Mouse (Mus musculus) neural tube, embryonic 11.5 days (tissue): ENCODE measurements at regions not wholly inside any gene's neighbourhood (a gene's known extent, or its start where the extent isn't known, plus 50 kb on each side); places are given as distances from the start of the nearest gene placed in this dataset.

Source experiments
- ATAC-seq: fragments of 200-750 bp; cut with Nextera tagmentation; 2 replicates; pipeline ENCODE4 v1.8.0; 2017; ENCODE audit warnings: moderate number of reproducible peaks, mild to moderate bottlenecking, moderate TSS enrichment, moderate library complexity; ENCODE audit not compliant: insufficient read depth, low FRiP score, low TSS enrichment
- DNase-seq: peaks from one replicate; pipeline ENCODE4 v3.0.0-alpha.2; 2015; ENCODE audit warnings: low spot score
- H3K27ac ChIP-seq: fragments of 300-500 bp; sonication (generic); 2 replicates; pipeline ENCODE4 v1.5.1; 2014; ENCODE audit warnings: low read depth, mild to moderate bottlenecking, low read length
- H3K27me3 ChIP-seq: fragments of 300-500 bp; sonication (generic); 2 replicates; pipeline ENCODE4 v1.6.1; 2014; ENCODE audit warnings: mild to moderate bottlenecking, low read length, mixed read lengths; ENCODE audit not compliant: control insufficient read depth, insufficient read depth
- H3K36me3 ChIP-seq: fragments of 300-500 bp; sonication (generic); 2 replicates; pipeline ENCODE4 v1.6.1; 2014; ENCODE audit warnings: mild to moderate bottlenecking, low read length, moderate library complexity, mixed read lengths; ENCODE audit not compliant: control insufficient read depth, insufficient read depth
- H3K4me1 ChIP-seq: fragments of 300-500 bp; sonication (generic); 2 replicates; pipeline ENCODE4 v1.6.1; 2014; ENCODE audit warnings: low read length, mixed read lengths; ENCODE audit not compliant: control insufficient read depth, insufficient read depth
- H3K4me2 ChIP-seq: fragments of 300-500 bp; sonication (generic); 2 replicates; pipeline ENCODE4 v1.6.1; 2014; ENCODE audit warnings: low read depth, mild to moderate bottlenecking, moderate library complexity
- H3K4me3 ChIP-seq: fragments of 300-500 bp; sonication (generic); 2 replicates; pipeline ENCODE4 v1.5.1; 2014; ENCODE audit warnings: low read depth, low read length
- H3K9ac ChIP-seq: fragments of 300-500 bp; sonication (generic); 2 replicates; pipeline ENCODE4 v1.6.1; 2014; ENCODE audit warnings: mild to moderate bottlenecking, low read length
- H3K9me3 ChIP-seq: fragments of 300-500 bp; sonication (generic); 2 replicates; pipeline ENCODE4 v1.6.1; 2016; ENCODE audit warnings: low read length; ENCODE audit not compliant: control insufficient read depth
- WGBS: fragments of 180-500 bp; shearing (Covaris S2); extraction: QIAGEN DNeasy Blood & Tissue Kit; methylation state at CpG from one replicate; pipeline ENCODE4 v1.1.7; 2014; 5-methylcytosine and 5-hydroxymethylcytosine counted together

DNA sequence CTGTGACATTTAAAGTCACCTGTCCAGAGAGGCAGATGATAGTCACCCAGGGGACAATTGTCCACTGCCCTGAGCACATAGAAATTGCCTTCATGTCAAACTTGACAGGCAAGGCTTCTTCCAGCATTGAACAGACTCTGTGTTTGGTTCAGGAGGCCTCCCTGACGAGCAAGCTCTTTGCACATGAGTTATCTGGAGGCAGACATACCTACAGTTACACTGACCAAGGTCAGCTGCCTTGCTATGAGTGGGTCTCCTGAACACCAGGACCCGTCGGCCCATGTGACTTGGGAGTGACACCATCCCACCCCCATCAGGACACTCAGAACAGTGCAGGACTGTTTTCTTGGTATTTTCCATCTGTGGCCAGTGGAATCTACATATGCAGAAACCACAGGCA, 282.3 kb upstream of the Irx4 start:
- ATAC-seq (no peak), DNase-seq (no peak)
- Histone ChIP-seq H3K36me3 (no peaks in the 10 kb centered on the region), H3K9ac (no peak overlapping the region), H3K4me2 (no peak overlapping the region), H3K27ac (no peak overlapping the region), H3K4me3 (no peak overlapping the region), H3K27me3 (no peaks in the 10 kb centered on the region), H3K9me3 (no peaks in the 10 kb centered on the region), H3K4me1 (no peaks in the 10 kb centered on the region)
- WGBS: 81% methylated on average over 3 of the region's 3 CpGs

DNA sequence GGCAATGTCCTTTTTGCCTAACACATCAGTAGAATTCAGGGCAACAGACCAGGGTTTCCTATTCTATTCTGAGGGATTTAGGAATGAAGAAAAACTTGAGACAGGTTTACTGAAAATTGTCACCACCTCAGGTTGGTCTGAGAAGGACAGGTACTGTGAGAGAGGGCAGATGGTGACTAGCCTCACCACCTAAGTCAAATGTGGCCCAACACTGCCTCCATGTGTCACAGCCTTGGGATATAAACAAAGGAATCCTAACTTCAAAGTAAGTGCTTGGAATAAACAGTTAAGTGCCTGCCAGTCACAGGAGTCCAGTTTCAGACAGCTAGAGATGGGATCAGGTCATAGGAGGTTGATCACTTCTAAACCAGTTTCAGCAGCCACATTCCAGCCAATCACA, 281.3 kb upstream of the Irx4 start:
- DNase-seq (no peak), ATAC-seq (no peak)
- no peaks in the 10 kb centered on the region for H3K4me1 ChIP-seq
- no peaks in the 10 kb centered on the region for H3K27me3 ChIP-seq
- H3K9me3 ChIP-seq: no peaks in the 10 kb centered on the region
- no peak overlapping the region for H3K9ac ChIP-seq
- H3K4me2 ChIP-seq: no peak overlapping the region
- no peak overlapping the region for H3K27ac ChIP-seq
- no peaks in the 10 kb centered on the region for H3K36me3 ChIP-seq
- H3K4me3 ChIP-seq: no peak overlapping the region

DNA sequence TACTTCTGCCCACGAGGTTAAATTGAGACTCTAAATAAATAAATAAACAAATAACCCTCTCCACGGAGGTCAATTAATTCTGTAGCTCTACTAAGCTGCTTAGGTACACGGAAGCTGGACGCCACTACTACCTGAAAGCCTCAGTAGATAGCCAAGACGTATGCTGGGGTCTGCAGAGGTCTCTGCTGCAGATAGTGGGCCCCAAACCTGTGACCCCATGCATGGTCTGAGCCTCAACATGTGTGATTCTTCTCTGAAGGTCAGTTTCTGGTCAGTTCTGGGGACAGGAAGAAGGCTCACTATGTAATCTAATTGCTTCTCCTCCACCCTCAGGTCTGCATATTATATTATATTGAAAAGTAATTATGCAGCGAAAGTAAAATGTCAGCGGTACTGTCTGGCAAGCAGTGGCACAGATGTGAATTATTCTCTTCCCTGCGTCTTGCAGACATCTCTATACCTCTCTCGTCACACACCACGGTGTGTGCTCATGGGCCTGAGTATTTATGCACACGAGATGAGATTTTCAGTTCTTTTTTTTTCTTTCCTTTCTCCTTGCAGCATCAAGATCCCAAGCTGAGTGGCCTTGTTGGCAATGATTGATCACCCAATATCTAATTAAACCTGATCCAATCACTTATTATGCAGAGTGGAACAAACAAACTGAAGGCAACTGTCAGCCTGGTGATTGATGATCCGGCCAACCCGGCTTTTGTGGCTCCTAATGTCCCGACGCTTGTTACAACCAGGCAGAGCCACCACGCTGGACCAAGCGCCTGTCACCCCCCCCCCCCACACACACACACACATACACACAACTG, 267.5 kb upstream of the Irx4 start:
- Histone ChIP-seq H3K9ac (no peak overlapping the region), H3K36me3 (no peaks in the 10 kb centered on the region), H3K4me3 (no peak overlapping the region), H3K4me1 (no peaks in the 10 kb centered on the region), H3K4me2 (no peak overlapping the region), H3K27ac (no peak overlapping the region), H3K9me3 (no peaks in the 10 kb centered on the region), H3K27me3 (no peaks in the 10 kb centered on the region)
- DNase-seq: peak; percentile 69
- 45% methylated on average over 17 of the region's 17 CpGs for WGBS
- ATAC-seq: peak; percentile 58

DNA sequence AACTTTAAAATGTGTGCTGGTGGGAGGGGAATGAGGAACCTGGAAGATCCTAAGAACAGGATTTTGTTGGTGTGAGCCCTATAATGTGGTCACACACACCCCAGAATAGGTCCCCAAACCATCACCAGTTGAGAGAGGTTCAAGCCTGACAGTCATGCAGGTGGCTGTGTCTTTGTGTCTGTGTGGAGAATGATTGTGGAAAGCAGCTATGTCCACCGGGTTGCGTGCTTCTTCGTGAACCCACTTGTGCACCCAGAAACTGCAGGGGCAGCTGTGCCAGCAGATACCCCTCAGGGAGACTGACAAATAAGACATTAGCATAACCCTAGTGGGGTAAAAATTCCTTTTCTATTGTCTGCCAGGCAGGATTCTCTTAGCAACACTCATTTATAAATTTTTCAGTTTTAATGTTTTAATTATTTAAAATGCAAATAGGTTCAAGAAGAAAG, 266.8 kb upstream of the Irx4 start:
- 0 out of 2 replicates have a peak, but pooled peaks have one; percentile 23 for ATAC-seq
- Histone ChIP-seq H3K36me3 (no peaks in the 10 kb centered on the region), H3K4me1 (no peaks in the 10 kb centered on the region), H3K9ac (no peak overlapping the region), H3K27me3 (no peaks in the 10 kb centered on the region), H3K27ac (no peak overlapping the region), H3K4me3 (no peak overlapping the region), H3K9me3 (no peaks in the 10 kb centered on the region), H3K4me2 (no peak overlapping the region)
- DNase-seq: no peak
- 65% methylated on average over 3 of the region's 3 CpGs for WGBS

DNA sequence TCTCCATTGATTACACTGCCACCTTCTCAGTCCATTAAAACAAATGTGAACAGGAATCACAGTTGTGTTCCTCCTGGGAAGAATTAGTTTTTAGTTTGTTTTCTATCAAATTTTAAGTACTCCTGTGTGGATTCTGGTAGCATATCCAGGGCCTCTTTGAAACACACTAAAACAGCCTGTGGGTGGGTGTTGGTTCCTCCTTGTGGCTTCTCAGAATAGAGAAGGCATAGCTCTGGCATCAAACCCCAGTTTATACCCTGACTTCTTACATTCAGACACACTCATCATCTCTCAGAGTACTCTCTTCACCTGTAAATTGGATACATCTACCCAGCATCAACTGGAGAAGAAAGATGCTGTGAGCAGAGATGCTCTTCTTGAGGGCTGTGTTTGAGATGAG, 265.7 kb upstream of the Irx4 start:
- H3K4me2 ChIP-seq: no peak overlapping the region

DNA sequence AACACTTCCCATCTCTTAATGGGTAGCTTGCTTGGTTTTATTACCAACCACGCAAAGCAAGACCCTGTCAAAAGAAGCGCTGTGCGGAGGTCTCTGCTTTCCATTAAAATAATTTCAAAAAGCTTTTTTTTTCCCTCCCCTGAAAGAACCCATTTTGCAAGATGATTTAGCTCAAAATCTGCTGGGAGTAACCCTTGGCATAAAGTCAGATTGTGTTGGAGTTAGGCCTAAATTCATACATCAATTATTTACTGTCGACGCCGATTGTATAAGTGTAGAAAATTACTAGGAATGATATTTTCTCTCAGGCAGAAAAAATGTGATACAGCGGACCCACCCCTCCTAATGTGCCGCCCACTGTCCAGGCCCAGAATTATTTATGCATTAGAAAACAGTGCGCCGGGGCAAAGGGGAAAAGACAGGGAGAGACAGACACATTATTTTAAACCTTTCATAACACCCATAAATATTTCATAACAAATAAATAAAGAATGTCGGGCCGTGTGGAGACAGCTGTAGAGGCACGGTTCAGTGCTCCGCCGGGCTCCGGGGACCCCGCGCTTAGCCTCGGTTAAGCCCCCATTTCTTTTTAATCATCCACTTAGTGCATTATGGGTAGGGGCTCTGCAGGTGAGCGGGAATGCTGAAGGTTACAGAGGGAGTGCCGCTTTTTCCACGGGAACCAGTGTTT, 251.3 kb upstream of the Irx4 start:
- WGBS: 59% methylated on average over 22 of the region's 22 CpGs
- no peak overlapping the region for H3K4me2 ChIP-seq

More for the DNA sequence above, 265.7 kb upstream of the Irx4 start:
- H3K4me1 ChIP-seq: no peaks in the 10 kb centered on the region
- no peak overlapping the region for H3K27ac ChIP-seq
- no peaks in the 10 kb centered on the region for H3K36me3 ChIP-seq
- ATAC-seq (no peak), DNase-seq (no peak)
- no peaks in the 10 kb centered on the region for H3K27me3 ChIP-seq
- no peak overlapping the region for H3K4me3 ChIP-seq
- no peaks in the 10 kb centered on the region for H3K9me3 ChIP-seq
- H3K9ac ChIP-seq: no peak overlapping the region

DNA sequence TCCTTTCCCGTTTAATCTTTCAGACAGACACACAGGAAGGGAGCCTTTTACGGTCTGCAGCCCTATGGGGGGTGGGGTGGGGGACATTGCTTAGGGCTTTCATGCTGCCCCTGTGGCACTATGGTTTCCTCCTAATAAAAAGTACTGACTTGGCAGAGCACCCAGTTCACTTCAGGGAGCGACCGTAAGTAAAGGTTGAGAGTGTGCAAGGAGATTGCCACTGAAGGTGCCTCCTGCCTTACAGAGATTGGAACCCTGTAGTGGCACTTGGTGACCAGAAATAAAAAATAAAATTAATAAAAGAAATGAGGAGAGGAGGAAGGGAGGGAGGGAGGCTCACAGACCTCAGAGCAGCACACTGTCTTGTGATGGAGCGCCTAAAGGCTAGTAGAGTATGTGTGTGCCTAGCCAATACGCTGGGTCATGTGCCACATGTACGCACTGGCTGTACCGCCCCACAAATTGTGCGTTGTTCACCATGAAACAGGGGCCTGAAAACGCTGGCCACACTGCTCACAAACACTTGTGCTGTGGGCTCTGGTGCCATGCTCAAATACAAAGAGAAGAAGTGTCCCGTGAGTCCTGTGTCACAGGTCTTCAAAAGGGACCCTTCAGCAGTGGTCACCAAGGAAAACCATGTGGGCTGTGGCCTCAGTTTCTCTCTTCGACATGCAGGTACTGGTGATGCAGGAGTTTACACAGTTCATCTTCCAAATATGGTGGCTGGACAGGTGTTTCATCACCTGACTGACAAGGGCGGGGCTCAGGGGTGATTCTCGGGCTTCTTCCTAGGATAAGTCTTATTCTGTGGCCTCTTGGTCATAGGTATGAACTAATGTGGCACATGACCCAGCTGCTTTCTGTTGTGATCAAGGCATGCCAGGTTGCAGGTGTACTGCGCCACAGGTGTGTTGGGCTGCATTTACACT, 250.5 kb upstream of the Irx4 start:
- WGBS: 80% methylated on average over 15 of the region's 15 CpGs
- no peaks in the 10 kb centered on the region for H3K9me3 ChIP-seq
- no peak overlapping the region for H3K4me3 ChIP-seq
- DNase-seq (no peak), ATAC-seq (0 out of 2 replicates have a peak, but pooled peaks have one; percentile 16)
- no peaks in the 10 kb centered on the region for H3K27me3 ChIP-seq
- H3K36me3 ChIP-seq: no peaks in the 10 kb centered on the region
- H3K4me1 ChIP-seq: no peaks in the 10 kb centered on the region
- H3K9ac ChIP-seq: no peak overlapping the region
- no peak overlapping the region for H3K4me2 ChIP-seq
- no peak overlapping the region for H3K27ac ChIP-seq

More for the DNA sequence above, 251.3 kb upstream of the Irx4 start:
- ATAC-seq (peak; percentile 27; the same call in 1 of the 2 replicates), DNase-seq (peak; percentile 31)
- H3K27ac ChIP-seq: no peak overlapping the region
- no peaks in the 10 kb centered on the region for H3K36me3 ChIP-seq
- no peaks in the 10 kb centered on the region for H3K9me3 ChIP-seq
- H3K9ac ChIP-seq: no peak overlapping the region
- H3K4me1 ChIP-seq: no peaks in the 10 kb centered on the region
- H3K4me3 ChIP-seq: no peak overlapping the region
- H3K27me3 ChIP-seq: no peaks in the 10 kb centered on the region

DNA sequence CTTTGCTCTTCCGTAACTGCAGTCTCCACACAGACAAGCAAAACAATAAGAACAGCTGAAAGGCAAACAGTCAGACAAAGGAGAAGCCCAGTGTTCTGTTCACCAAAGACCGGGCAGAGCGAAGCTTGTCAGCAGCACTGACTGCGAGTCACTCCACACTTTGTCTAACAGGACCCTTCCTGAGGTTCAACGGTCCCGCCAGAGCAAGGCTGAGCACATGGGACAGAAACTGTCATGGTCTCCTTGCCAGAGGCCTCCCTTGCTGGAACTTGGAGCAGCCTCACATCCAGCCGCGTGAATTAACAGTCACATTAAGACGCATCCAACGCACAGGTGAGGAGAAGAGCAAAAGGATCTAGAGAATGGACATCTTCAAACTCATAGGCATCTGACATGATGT, 241.1 kb upstream of the Irx4 start:
- no peaks in the 10 kb centered on the region for H3K27me3 ChIP-seq
- no peaks in the 10 kb centered on the region for H3K9me3 ChIP-seq
- DNase-seq: no peak
- ATAC-seq: no peak
- H3K36me3 ChIP-seq: no peaks in the 10 kb centered on the region
- H3K4me3 ChIP-seq: no peak overlapping the region
- no peak overlapping the region for H3K9ac ChIP-seq
- H3K4me1 ChIP-seq: no peaks in the 10 kb centered on the region
- 69% methylated on average over 10 of the region's 10 CpGs for WGBS
- H3K27ac ChIP-seq: no peak overlapping the region
- H3K4me2 ChIP-seq: no peak overlapping the region
